Mouse (Mus musculus) activated CD4-positive, CD25-positive, alpha-beta regulatory T cell, adult 4 months (primary cell): ENCODE data around the gene Zcchc2. TPM values are rescaled to one million over a fixed set of nuclear protein-coding genes. Genes with fewer than 3 reads are reported as not detected.

Experiments
- ATAC-seq: one replicate; pipeline ENCODE4 v1.8.0; 2017
- polyA plus RNA-seq, 2 experiments: library from polyadenylated mRNA; unstranded; fragments of 100-300 nt; shearing (Covaris generic); gene quantifications; one replicate each; pipeline ENCODE4 v1.2.1; 2017

The Zcchc2 gene
- polyA plus RNA-seq, 2 experiments from 2014 or later, result 7.0 to 8.5 TPM

- no peak for ATAC-seq
These were observed 83.0 kb downstream of the Zcchc2 start for GRCm38 (mm10) chr1:106073166-106073565.

GRCm38 (mm10) chr1:106074141-106074540, 83.9 kb downstream of the Zcchc2 start:
- no peak for ATAC-seq

DNA sequence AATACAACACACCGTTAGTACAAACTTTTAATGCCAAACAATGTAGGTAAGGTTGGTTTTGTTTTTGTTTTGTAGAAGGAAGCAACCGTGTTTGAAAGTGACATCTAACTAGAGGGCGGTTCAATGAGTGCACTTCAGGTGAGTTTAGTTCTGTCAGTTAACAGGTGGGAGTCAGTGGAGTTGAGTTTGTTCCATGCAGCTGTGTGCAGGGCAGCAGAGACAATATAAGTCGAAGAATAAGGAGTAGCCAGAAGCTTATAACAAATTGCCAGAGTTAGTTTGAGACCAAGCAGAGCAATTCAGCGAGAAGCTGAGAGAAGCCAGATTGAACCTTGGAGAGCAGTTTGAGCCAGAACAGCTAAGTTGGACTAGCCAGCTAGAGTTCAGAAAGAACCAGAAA, 84.5 kb downstream of the Zcchc2 start:
- ATAC-seq, result no peak

GRCm38 (mm10) chr1:106076641-106077040, 86.4 kb downstream of the Zcchc2 start:
- no peak for ATAC-seq

DNA sequence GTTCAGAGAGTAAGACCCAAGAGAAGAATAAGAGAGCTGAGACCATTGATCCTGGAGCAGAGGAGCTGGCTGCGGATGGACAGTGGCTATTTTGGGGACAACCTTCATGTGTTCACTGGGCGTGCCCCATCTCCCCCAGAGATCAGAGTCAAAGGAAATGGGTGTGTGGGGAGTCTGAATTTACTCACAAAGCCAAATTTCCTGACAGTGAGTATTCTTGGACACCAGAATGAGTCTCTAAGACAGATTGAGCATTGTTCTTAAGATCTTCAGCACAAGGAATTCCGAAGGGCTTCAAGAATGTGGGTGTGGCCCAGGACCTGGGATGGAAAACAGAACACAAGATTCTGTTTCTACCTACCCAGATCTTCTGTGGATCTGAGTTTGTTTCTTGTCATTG, 87.0 kb downstream of the Zcchc2 start:
- ATAC-seq, result no peak

Other genes starting within 250 kb of the Zcchc2 start
- gene Tnfrsf11a, start 209.7 kb upstream of the Zcchc2 start, polyA plus RNA-seq, result under 1 TPM in 1 of 2 experiments, not detected in 1; 0.08 TPM
- gene Phlpp1, start 181.3 kb downstream of the Zcchc2 start, polyA plus RNA-seq, result 1 to 10 TPM; 7.3 to 8.8 TPM